Mouse (Mus musculus) cerebellum, adult 11-12 months (tissue): ENCODE data around the gene Nt5e.

Experiments
- DNase-seq: peaks from one replicate; pipeline ENCODE4 v3.0.0; 2022

Nt5e gene

GRCm38 (mm10) chr9:88346857-88347256, 19.9 kb downstream of the Nt5e start:
- no peak for DNase-seq

- no peak for DNase-seq
Measured at GRCm38 (mm10) chr9:88348623-88349022, 21.6 kb downstream of the Nt5e start.

- no peak for DNase-seq
Measured at GRCm38 (mm10) chr9:88350317-88350716, 23.3 kb downstream of the Nt5e start.

- DNase-seq: no peak
Measured at GRCm38 (mm10) chr9:88351163-88351562, 24.2 kb downstream of the Nt5e start.

GRCm38 (mm10) chr9:88352741-88353140, 25.7 kb downstream of the Nt5e start:
- DNase-seq: no peak

GRCm38 (mm10) chr9:88353459-88353858, 26.5 kb downstream of the Nt5e start:
- DNase-seq: no peak

GRCm38 (mm10) chr9:88357173-88357572, 30.2 kb downstream of the Nt5e start:
- no peak for DNase-seq

- no peak for DNase-seq
Measured at GRCm38 (mm10) chr9:88359140-88359539, 32.1 kb downstream of the Nt5e start.

GRCm38 (mm10) chr9:88361211-88361909, 34.4 kb downstream of the Nt5e start:
- DNase-seq: no peak

GRCm38 (mm10) chr9:88362055-88362850, 35.3 kb downstream of the Nt5e start:
- DNase-seq: peak; percentile 18

- DNase-seq: peak; percentile 92
Measured at GRCm38 (mm10) chr9:88363102-88363501, 36.1 kb downstream of the Nt5e start.

- DNase-seq: no peak
Measured at GRCm38 (mm10) chr9:88366308-88366707, 39.3 kb downstream of the Nt5e start.

- no peak for DNase-seq
Measured at GRCm38 (mm10) chr9:88366819-88367218, 39.8 kb downstream of the Nt5e start.

- DNase-seq: no peak
Measured at GRCm38 (mm10) chr9:88367322-88367721, 40.3 kb downstream of the Nt5e start.

GRCm38 (mm10) chr9:88367751-88368150, 40.8 kb downstream of the Nt5e start:
- no peak for DNase-seq

GRCm38 (mm10) chr9:88368476-88368875, 41.5 kb downstream of the Nt5e start:
- no peak for DNase-seq

- no peak for DNase-seq
Measured at GRCm38 (mm10) chr9:88369666-88370065, 42.7 kb downstream of the Nt5e start.

GRCm38 (mm10) chr9:88371201-88371600, 44.2 kb downstream of the Nt5e start:
- DNase-seq: no peak

- no peak for DNase-seq
Measured at GRCm38 (mm10) chr9:88373001-88373400, 46.0 kb downstream of the Nt5e start.

- DNase-seq: no peak
Measured at GRCm38 (mm10) chr9:88377483-88377882, 50.5 kb downstream of the Nt5e start.

GRCm38 (mm10) chr9:88379057-88379456, 52.1 kb downstream of the Nt5e start:
- no peak for DNase-seq

GRCm38 (mm10) chr9:88380076-88380475, 53.1 kb downstream of the Nt5e start:
- DNase-seq: no peak

GRCm38 (mm10) chr9:88380542-88380941, 53.5 kb downstream of the Nt5e start:
- no peak for DNase-seq

- no peak for DNase-seq
Measured at GRCm38 (mm10) chr9:88388826-88389225, 61.8 kb downstream of the Nt5e start.
